Mouse (Mus musculus) heart, adult 10 weeks (tissue): ENCODE measurements around the gene Gm13723. TPM values are rescaled to one million over a fixed set of nuclear protein-coding genes. Genes with fewer than 3 reads are reported as not detected.

Source experiments
- polyA plus RNA-seq: library from polyadenylated mRNA; stranded (reverse); fragments of 350-450 nt; fragmentation: Illumina TruSeq; extraction: RNeasy Lipid Tissue Mini Kit (QIAGEN cat#74804); gene quantifications from one replicate; pipeline ENCODE4 v1.2.3, GENCODE M21; 2014; ENCODE audit warnings: low read depth, low replicate concordance

Gm13723 gene
- not detected for polyA plus RNA-seq

DNA sequence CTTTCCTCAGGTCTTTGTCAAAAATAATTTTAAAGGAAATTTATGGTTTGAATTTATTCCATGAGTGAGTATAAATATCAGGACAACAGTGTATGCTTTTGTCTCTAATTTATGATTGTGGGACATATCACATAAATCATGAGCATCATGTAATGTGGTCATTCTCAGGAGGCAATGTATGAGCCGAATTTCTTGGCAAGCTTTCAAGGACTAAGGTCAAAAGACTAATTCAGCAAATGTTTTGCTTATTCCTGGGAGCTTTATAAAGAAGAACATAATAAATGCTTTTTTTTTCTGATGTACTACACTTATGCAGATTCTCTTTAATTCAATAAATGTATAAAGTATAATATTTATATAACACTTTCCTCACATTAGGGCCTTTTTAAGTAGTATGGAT lies at the start of gene Gm13723:
Gene Gm13723, minus strand, starts transcription at position 101 of the 400 bp plus-strand sequence.

DNA sequence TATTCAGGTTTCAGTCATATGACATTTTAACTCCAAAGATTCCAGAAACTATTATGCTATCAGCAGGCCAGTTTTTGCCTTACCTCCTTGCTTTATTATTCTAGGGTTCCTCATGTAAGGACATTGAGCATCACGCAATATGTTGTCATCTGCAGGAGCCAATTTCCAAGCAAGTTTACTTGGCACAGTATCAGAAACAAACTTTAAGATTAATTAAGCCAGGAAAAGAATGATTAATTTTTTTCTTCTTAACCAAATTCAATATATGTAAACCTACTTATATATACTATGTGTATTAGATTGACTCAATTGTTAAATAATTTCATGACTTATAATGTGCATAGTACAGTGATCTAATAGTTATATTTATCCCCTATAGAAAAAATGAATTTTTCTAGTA lies 17.5 kb upstream of the Gm13723 start, which contains the start of gene Olfr1097:
Gene Olfr1097, minus strand, starts transcription at position 101 of the 400 bp plus-strand sequence.

DNA sequence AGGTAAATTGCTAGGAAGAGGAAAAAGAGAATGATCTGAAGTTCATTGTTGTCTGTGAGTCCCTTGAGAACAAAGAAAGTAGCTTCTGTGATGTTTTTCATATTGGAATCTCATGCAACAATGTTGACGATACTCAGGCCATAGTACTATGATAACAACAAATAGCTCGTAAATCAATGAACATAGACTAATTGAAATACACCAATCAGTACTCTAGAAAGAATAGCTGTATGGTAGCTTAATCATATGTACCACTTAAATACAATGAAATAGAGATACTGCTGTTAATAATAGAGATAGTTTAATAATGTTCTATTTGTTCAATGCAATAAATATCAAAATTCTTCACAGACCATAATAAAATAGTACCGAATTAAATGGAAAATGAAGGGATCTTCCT lies 23.0 kb downstream of the Gm13723 start, which contains the start of gene Olfr1095:
Gene Olfr1095, minus strand, starts transcription at position 101 of the 400 bp plus-strand sequence.

DNA sequence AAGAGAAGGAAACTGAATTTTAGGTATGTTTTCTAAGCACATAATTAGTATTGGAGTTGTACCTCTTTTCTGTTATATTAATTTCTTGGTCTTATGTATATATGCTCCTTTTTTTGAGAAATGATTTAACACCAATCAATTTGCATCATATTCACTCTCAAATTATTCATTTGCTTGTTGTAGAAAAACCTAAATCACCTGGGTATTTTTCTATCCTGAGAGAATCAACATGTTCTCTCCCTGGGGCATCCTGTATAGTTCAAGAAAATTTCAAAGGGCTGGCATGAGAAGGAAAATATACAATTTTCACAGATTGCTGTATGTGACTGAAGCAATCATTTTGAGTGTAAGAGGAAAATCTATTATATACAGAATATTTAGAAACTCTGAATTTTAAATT lies 50.2 kb downstream of the Gm13723 start, which contains the start of gene Olfr1094:
Gene Olfr1094, plus strand, starts transcription at position 301 of the 400 bp plus-strand sequence.

Other genes starting within 250 kb of the Gm13723 start
- gene Olfr1084, start 235.1 kb downstream of the Gm13723 start, polyA plus RNA-seq: not detected
- not detected for gene Olfr1085, start 212.8 kb downstream of the Gm13723 start, polyA plus RNA-seq
- not detected for gene Olfr1086, start 194.7 kb downstream of the Gm13723 start, polyA plus RNA-seq
- not detected for gene Olfr1087, start 176.4 kb downstream of the Gm13723 start, polyA plus RNA-seq
- not detected for gene Olfr1089, start 141.1 kb downstream of the Gm13723 start, polyA plus RNA-seq
- gene Olfr1090, start 115.8 kb downstream of the Gm13723 start, polyA plus RNA-seq: not detected
- gene Olfr1093, start 92.3 kb downstream of the Gm13723 start, polyA plus RNA-seq: not detected
- gene Olfr141, start 64.8 kb downstream of the Gm13723 start, polyA plus RNA-seq: not detected
- not detected for gene Olfr1094, start 50.1 kb downstream of the Gm13723 start, polyA plus RNA-seq
- gene Olfr1095, start 23.1 kb downstream of the Gm13723 start, polyA plus RNA-seq: not detected
- not detected for gene Olfr1097, start 17.4 kb upstream of the Gm13723 start, polyA plus RNA-seq
- not detected for gene Olfr1098, start 49.7 kb upstream of the Gm13723 start, polyA plus RNA-seq
- not detected for gene Olfr1099, start 85.9 kb upstream of the Gm13723 start, polyA plus RNA-seq
- not detected for gene Olfr1100, start 105.2 kb upstream of the Gm13723 start, polyA plus RNA-seq
- not detected for gene Olfr1101, start 116.4 kb upstream of the Gm13723 start, polyA plus RNA-seq
- gene Olfr1102, start 123.6 kb upstream of the Gm13723 start, polyA plus RNA-seq: not detected
- gene Olfr1104, start 152.3 kb upstream of the Gm13723 start, polyA plus RNA-seq: not detected
- gene Olfr1105, start 161.7 kb upstream of the Gm13723 start, polyA plus RNA-seq: not detected
- gene Olfr1106, start 177.5 kb upstream of the Gm13723 start, polyA plus RNA-seq: not detected
- not detected for gene Olfr1107, start 201.0 kb upstream of the Gm13723 start, polyA plus RNA-seq
- gene Olfr1109, start 221.2 kb upstream of the Gm13723 start, polyA plus RNA-seq: not detected
- not detected for gene Olfr259, start 239.8 kb upstream of the Gm13723 start, polyA plus RNA-seq